Mouse (Mus musculus): ENCODE data around the gene Prss22.

DNA sequence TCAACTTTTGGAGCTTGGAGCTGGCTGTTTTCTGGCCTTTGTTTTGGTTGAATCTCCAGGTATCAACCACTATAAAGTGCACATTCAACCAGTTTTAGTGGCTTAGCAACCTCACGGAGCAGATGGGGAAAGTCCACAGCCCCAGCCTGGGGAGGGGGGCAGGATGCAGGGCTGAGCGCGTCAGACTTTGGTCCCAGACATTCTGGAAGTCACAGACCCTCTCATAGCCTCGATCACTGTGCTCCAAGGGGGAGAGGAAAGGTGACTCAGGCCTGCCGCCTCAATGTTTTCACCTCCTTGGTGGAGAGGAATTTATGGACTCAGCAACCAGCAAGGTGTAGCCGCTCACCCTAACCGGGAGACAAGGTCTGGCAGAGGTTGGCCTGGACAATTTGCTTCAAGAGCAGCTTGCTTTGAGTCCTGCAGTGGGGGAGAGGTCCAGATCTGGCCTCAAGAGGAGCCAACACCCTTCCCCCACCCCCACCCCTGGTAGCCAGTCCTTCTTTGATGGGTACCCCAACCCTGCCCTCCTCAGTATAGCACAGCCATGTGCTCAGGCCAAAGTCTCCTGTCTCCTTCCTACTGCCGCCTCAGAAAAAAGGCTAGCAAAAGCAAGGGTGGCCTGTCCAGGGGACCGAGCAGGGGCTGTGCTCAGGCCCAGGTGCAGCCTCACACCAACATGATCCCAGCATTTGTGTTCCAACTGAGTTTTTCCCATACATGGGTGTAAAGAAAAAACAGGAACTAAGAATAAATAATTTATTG, 4.9 kb downstream of the Prss22 start:
- TF ChIP-seq E2F4 (IDR thresholded peaks at IDR 0.05; ENCODE audit: insufficient read depth), result no peak
- no peak for TF ChIP-seq REST (IDR thresholded peaks at IDR 0.05; ENCODE audit: insufficient read depth, insufficient read length)
- TF ChIP-seq POLR2A (IDR thresholded peaks at IDR 0.05; ENCODE audit: insufficient read length, low read depth), result no peak
- TF ChIP-seq MYOG (IDR thresholded peaks at IDR 0.05; ENCODE audit: control insufficient read depth in 1 of 3, insufficient read depth in 1 of 3, insufficient read length in 2 of 3, low read depth in 2 of 3), result no peak
- no peak for TF ChIP-seq MAX (IDR thresholded peaks at IDR 0.05; ENCODE audit: low read depth)
- TF ChIP-seq USF1 (IDR thresholded peaks at IDR 0.05; ENCODE audit: low read depth), result no peak
- TF ChIP-seq MYOD1 (IDR thresholded peaks at IDR 0.05; ENCODE audit: control insufficient read depth in 1 of 3, insufficient read length in 2 of 3, low read depth in 2 of 3), result no peak
- TF ChIP-seq CEBPB (IDR thresholded peaks at IDR 0.05; ENCODE audit: insufficient read depth, poor library complexity, severe bottlenecking), result no peak
- no peak for TF ChIP-seq POLR2AphosphoS2 (IDR thresholded peaks at IDR 0.05; ENCODE audit: insufficient read length, low read depth)
- TF ChIP-seq SRF (IDR thresholded peaks at IDR 0.05; ENCODE audit: control insufficient read depth, insufficient read length, low read depth), result no peak
- no peak for TF ChIP-seq TCF12 (IDR thresholded peaks at IDR 0.05; ENCODE audit: insufficient read depth, poor library complexity, severe bottlenecking)
- no peak for TF ChIP-seq TCF3 (IDR thresholded peaks at IDR 0.05; ENCODE audit: insufficient read length, low read depth)

Measured in myocyte (in vitro differentiated cells).